Mouse (Mus musculus) hindbrain, embryonic 12.5 days (tissue): ENCODE results near the gene Grin2c. TPM values are rescaled to one million over a fixed set of nuclear protein-coding genes. Genes with fewer than 3 reads are reported as not detected.

Experiments used
- ATAC-seq: fragments of 200-750 bp; cut with Nextera tagmentation; 2 replicates; pipeline ENCODE4 v1.8.0; 2017; ENCODE audit warnings: moderate TSS enrichment; ENCODE audit not compliant: low FRiP score
- H3K27ac ChIP-seq: fragments of 300-500 bp; sonication (generic); 2 replicates; pipeline ENCODE4 v1.5.1; 2016; ENCODE audit warnings: mild to moderate bottlenecking
- H3K27me3 ChIP-seq: fragments of 300-500 bp; sonication (generic); 2 replicates; pipeline ENCODE4 v1.6.1; 2016; ENCODE audit warnings: mild to moderate bottlenecking
- H3K36me3 ChIP-seq: fragments of 300-500 bp; sonication (generic); 2 replicates; pipeline ENCODE4 v1.6.1; 2016; ENCODE audit warnings: mild to moderate bottlenecking
- H3K4me1 ChIP-seq: fragments of 300-500 bp; sonication (generic); 2 replicates; pipeline ENCODE4 v1.6.1; 2016
- H3K4me2 ChIP-seq: fragments of 300-500 bp; sonication (generic); replicated peaks from 2 replicates; pipeline ENCODE4 v1.6.1; 2016; ENCODE audit warnings: mild to moderate bottlenecking
- H3K4me3 ChIP-seq: fragments of 300-500 bp; sonication (generic); 2 replicates; pipeline ENCODE4 v1.5.1; 2016; ENCODE audit warnings: mild to moderate bottlenecking
- H3K9ac ChIP-seq: fragments of 300-500 bp; sonication (generic); 2 replicates; pipeline ENCODE4 v1.6.1; 2016; ENCODE audit warnings: mild to moderate bottlenecking, moderate library complexity
- H3K9me3 ChIP-seq: fragments of 300-500 bp; sonication (generic); replicated peaks from 2 replicates; pipeline ENCODE4 v1.6.1; 2016; ENCODE audit warnings: mild to moderate bottlenecking
- WGBS: fragments of 180-500 bp; shearing (Covaris S2); methylation state at CpG from one replicate; pipeline ENCODE4 v1.1.7; 2016; 5-methylcytosine and 5-hydroxymethylcytosine counted together
- polyA plus RNA-seq: library from polyadenylated mRNA; unstranded; fragments of >200 nt; fragmentation: Nextera tagmentation; extraction: Ambion mirVana; gene quantifications from 2 replicates; pipeline ENCODE4 v1.2.1, GENCODE M21; 2016

Gene Grin2c
- polyA plus RNA-seq: 0.21 and 0.57 TPM in 2 replicates

- no peak for ATAC-seq
- peak within 1 kb of the TSS; percentile 55 for H3K9ac ChIP-seq
Observed at GRCm38 (mm10) chr11:115267061-115267883, at the start of gene Grin2c. Grin2c (minus strand) TSS chr11:115267243.

GRCm38 (mm10) chr11:115314249-115314648, 47.2 kb upstream of the Grin2c start:
- Histone ChIP-seq H3K9me3 (no peaks in the 10 kb centered on the region), H3K4me2 (no peak overlapping the region), H3K4me1 (peaks cover 11% of the 10 kb centered on the region), H3K4me3 (no peak overlapping the region), H3K36me3 (no peaks in the 10 kb centered on the region), H3K27ac (no peak overlapping the region), H3K9ac (no peak overlapping the region), H3K27me3 (peaks cover 67% of the 10 kb centered on the region)
- ATAC-seq: no peak
- 52% methylated on average over 2 of the region's 2 CpGs for WGBS

More at GRCm38 (mm10) chr11:115267061-115267883, at the start of gene Grin2c:
- Histone ChIP-seq H3K4me3 (peak within 1 kb of the TSS; percentile 35), H3K4me2 (peak within 1 kb of the TSS; percentile 60), H3K9me3 (no peaks in the 10 kb centered on the region), H3K27me3 (peaks cover 76% of the 10 kb centered on the region), H3K27ac (no peak within 1 kb of the TSS), H3K36me3 (peaks cover 15% of the 10 kb centered on the region; the same call in 1 of the 2 replicates), H3K4me1 (peaks cover 32% of the 10 kb centered on the region)
- 7% methylated on average over 39 of the region's 50 CpGs for WGBS

GRCm38 (mm10) chr11:115308781-115309180, 41.7 kb upstream of the Grin2c start:
- Histone ChIP-seq H3K36me3 (no peaks in the 10 kb centered on the region), H3K4me3 (no peak overlapping the region), H3K27ac (no peak overlapping the region), H3K9me3 (no peaks in the 10 kb centered on the region), H3K4me2 (no peak overlapping the region), H3K27me3 (peaks cover 40% of the 10 kb centered on the region), H3K9ac (no peak overlapping the region), H3K4me1 (peaks cover 6% of the 10 kb centered on the region; the same call in 1 of the 2 replicates)
- no peak for ATAC-seq
- WGBS: 91% methylated on average over 1 of the region's 1 CpGs

GRCm38 (mm10) chr11:115306863-115307262, 39.8 kb upstream of the Grin2c start, which contains the start of gene Otop2:
Otop2 (plus strand) TSS chr11:115307163.
- WGBS: 15% methylated on average over 8 of the region's 8 CpGs
- no peak within 1 kb of the TSS for H3K9ac ChIP-seq

GRCm38 (mm10) chr11:115303167-115303566, 36.1 kb upstream of the Grin2c start:
- Histone ChIP-seq H3K9me3 (no peaks in the 10 kb centered on the region), H3K27me3 (peaks cover 36% of the 10 kb centered on the region), H3K4me1 (peaks cover 6% of the 10 kb centered on the region; the same call in 1 of the 2 replicates), H3K4me3 (no peak overlapping the region), H3K36me3 (no peaks in the 10 kb centered on the region), H3K4me2 (no peak overlapping the region), H3K9ac (no peak overlapping the region), H3K27ac (no peak overlapping the region)
- 84% methylated on average over 8 of the region's 8 CpGs for WGBS
- no peak for ATAC-seq

More at GRCm38 (mm10) chr11:115306863-115307262, 39.8 kb upstream of the Grin2c start, which contains the start of gene Otop2:
- Histone ChIP-seq H3K27me3 (peaks cover 30% of the 10 kb centered on the region), H3K27ac (no peak within 1 kb of the TSS), H3K4me1 (peaks cover 6% of the 10 kb centered on the region; the same call in 1 of the 2 replicates), H3K9me3 (no peaks in the 10 kb centered on the region), H3K4me3 (no peak within 1 kb of the TSS), H3K4me2 (no peak within 1 kb of the TSS), H3K36me3 (no peaks in the 10 kb centered on the region)
- no peak for ATAC-seq

- 94% methylated on average over 2 of the region's 2 CpGs for WGBS
- Histone ChIP-seq H3K4me2 (no peak overlapping the region), H3K4me1 (peaks cover 8% of the 10 kb centered on the region; the same call in 1 of the 2 replicates), H3K27ac (no peak overlapping the region), H3K9me3 (no peaks in the 10 kb centered on the region), H3K36me3 (no peaks in the 10 kb centered on the region), H3K4me3 (no peak overlapping the region), H3K9ac (no peak overlapping the region), H3K27me3 (peaks cover 41% of the 10 kb centered on the region)
- no peak for ATAC-seq
Observed at GRCm38 (mm10) chr11:115301351-115301750, 34.3 kb upstream of the Grin2c start.

- no peaks in the 10 kb centered on the region for H3K36me3 ChIP-seq
- no peak overlapping the region for H3K9ac ChIP-seq
- peaks cover 42% of the 10 kb centered on the region for H3K27me3 ChIP-seq
- peaks cover 6% of the 10 kb centered on the region; the same call in 1 of the 2 replicates for H3K4me1 ChIP-seq
- no peak overlapping the region for H3K4me3 ChIP-seq
- H3K27ac ChIP-seq: no peak overlapping the region
- 82% methylated on average over 4 of the region's 4 CpGs for WGBS
- H3K9me3 ChIP-seq: no peaks in the 10 kb centered on the region
- no peak overlapping the region for H3K4me2 ChIP-seq
- no peak for ATAC-seq
Observed at GRCm38 (mm10) chr11:115300745-115301144, 33.7 kb upstream of the Grin2c start.

GRCm38 (mm10) chr11:115298160-115298559, 31.1 kb upstream of the Grin2c start:
- Histone ChIP-seq H3K27me3 (peaks cover 37% of the 10 kb centered on the region), H3K27ac (no peak overlapping the region), H3K9ac (no peak overlapping the region), H3K4me2 (no peak overlapping the region), H3K4me1 (peaks cover 6% of the 10 kb centered on the region; the same call in 1 of the 2 replicates), H3K9me3 (no peaks in the 10 kb centered on the region), H3K36me3 (no peaks in the 10 kb centered on the region), H3K4me3 (no peak overlapping the region)
- 65% methylated on average over 8 of the region's 8 CpGs for WGBS
- no peak for ATAC-seq

- H3K27ac ChIP-seq: no peak within 1 kb of the TSS
- under 1% methylated on average over 43 of the region's 44 CpGs for WGBS
- peak within 1 kb of the TSS; percentile 90 for H3K4me2 ChIP-seq
- no peaks in the 10 kb centered on the region for H3K36me3 ChIP-seq
- peak within 1 kb of the TSS; percentile 46 for H3K4me3 ChIP-seq
- H3K27me3 ChIP-seq: peaks cover 37% of the 10 kb centered on the region
- ATAC-seq: peak; percentile 73
- no peaks in the 10 kb centered on the region for H3K9me3 ChIP-seq
- H3K4me1 ChIP-seq: peaks cover 6% of the 10 kb centered on the region; the same call in 1 of the 2 replicates
- peak within 1 kb of the TSS; percentile 62 for H3K9ac ChIP-seq
Observed at GRCm38 (mm10) chr11:115297214-115297826, 30.3 kb upstream of the Grin2c start, which contains the start of gene Fads6. Fads6 (minus strand) TSS chr11:115297663.

- peaks cover 37% of the 10 kb centered on the region for H3K27me3 ChIP-seq
- no peak for ATAC-seq
- no peaks in the 10 kb centered on the region for H3K36me3 ChIP-seq
- no peak overlapping the region for H3K27ac ChIP-seq
- peak overlapping the region; percentile 46 for H3K4me3 ChIP-seq
- H3K4me2 ChIP-seq: peak overlapping the region; percentile 90
- no peaks in the 10 kb centered on the region for H3K9me3 ChIP-seq
- 53% methylated on average over 21 of the region's 21 CpGs for WGBS
- peak overlapping the region; percentile 62 for H3K9ac ChIP-seq
- H3K4me1 ChIP-seq: peaks cover 6% of the 10 kb centered on the region; the same call in 1 of the 2 replicates
Observed at GRCm38 (mm10) chr11:115296471-115297210, 29.6 kb upstream of the Grin2c start.

GRCm38 (mm10) chr11:115295939-115296338, 28.9 kb upstream of the Grin2c start:
- no peaks in the 10 kb centered on the region for H3K36me3 ChIP-seq
- H3K4me1 ChIP-seq: peaks cover 6% of the 10 kb centered on the region; the same call in 1 of the 2 replicates
- no peak overlapping the region for H3K9ac ChIP-seq
- no peak overlapping the region for H3K4me2 ChIP-seq
- no peak overlapping the region for H3K27ac ChIP-seq
- ATAC-seq: no peak
- H3K27me3 ChIP-seq: peaks cover 37% of the 10 kb centered on the region
- no peaks in the 10 kb centered on the region for H3K9me3 ChIP-seq
- no peak overlapping the region for H3K4me3 ChIP-seq
- WGBS: 92% methylated on average over 11 of the region's 11 CpGs
